Mouse (Mus musculus) heart, adult 2 months (tissue): Measurements from ENCODE around the gene Tmcc1.

Source experiments
- EP300 ChIP-seq: fragments of 200-500 bp; IDR thresholded peaks from 2 replicates; pipeline ENCODE4 v1.6.1; 2011; ENCODE audit warnings: low read depth, low read length, control low read depth; ENCODE audit not compliant: insufficient read depth
- POLR2A ChIP-seq: fragments of 200-500 bp; IDR thresholded peaks from 2 replicates; pipeline ENCODE4 v1.6.1; 2011; ENCODE audit warnings: mild to moderate bottlenecking, low read depth, low read length, control low read depth; ENCODE audit not compliant: insufficient read depth

DNA sequence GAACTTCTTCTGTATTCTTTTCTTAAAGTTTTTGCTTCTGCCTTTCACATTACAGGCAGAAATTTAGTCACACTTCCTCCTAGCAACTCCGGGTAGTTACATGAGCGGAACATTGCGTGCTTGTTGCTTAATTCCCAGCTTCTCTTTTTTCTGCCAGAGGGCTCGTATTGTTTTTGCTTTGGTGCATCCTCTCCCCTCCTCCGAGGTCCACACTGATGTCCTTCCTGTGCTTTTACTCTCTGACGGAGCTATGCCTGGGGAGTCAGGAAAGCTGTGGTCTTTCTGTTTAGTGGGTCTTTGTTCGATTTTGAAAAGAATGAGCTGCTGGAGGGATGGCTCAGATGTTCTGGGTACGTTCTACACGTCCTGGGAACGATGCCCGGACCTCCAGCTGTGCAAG, 34.5 kb upstream of the Tmcc1 start:
- TF ChIP-seq EP300, result no peak
- no peak for TF ChIP-seq POLR2A
